Mouse (Mus musculus) G1E (cell line): ENCODE measurements at regions not wholly inside any gene's neighbourhood (a gene's known extent, or its start where the extent isn't known, plus 50 kb on each side); places are given as distances from the start of the nearest gene placed in this dataset.

Source experiments
- CTCF ChIP-seq: IDR thresholded peaks from 2 replicates; pipeline ENCODE4 v1.5.1; 2012; ENCODE audit warnings: low read depth, low read length, inconsistent platforms, mixed read lengths
- GATA2 ChIP-seq: IDR thresholded peaks from 2 replicates; pipeline ENCODE4 v1.6.1; 2012; ENCODE audit warnings: low read depth, low read length, inconsistent platforms, borderline replicate concordance

GRCm38 (mm10) chr2:146728693-146729092 is 127.0 kb upstream of the Kiz start:
- TF ChIP-seq CTCF (no peak), GATA2 (no peak)
